Mouse (Mus musculus) midbrain, embryonic 15.5 days (tissue): ENCODE measurements around the gene Hoxc13. TPM values are rescaled to one million over a fixed set of nuclear protein-coding genes. Genes with fewer than 3 reads are reported as not detected.

ENCODE experiments used
- ATAC-seq: fragments of 200-750 bp; cut with Nextera tagmentation; replicated peaks from 2 replicates; pipeline ENCODE4 v1.8.0; 2017; ENCODE audit warnings: moderate TSS enrichment
- H3K27ac ChIP-seq: fragments of 300-500 bp; sonication (generic); 2 replicates; pipeline ENCODE4 v1.5.1; 2015; ENCODE audit warnings: mild to moderate bottlenecking, inconsistent platforms
- H3K27me3 ChIP-seq: fragments of 300-500 bp; sonication (generic); replicated peaks from 2 replicates; pipeline ENCODE4 v1.6.1; 2015; ENCODE audit warnings: inconsistent platforms
- H3K36me3 ChIP-seq: fragments of 300-500 bp; sonication (generic); replicated peaks from 2 replicates; pipeline ENCODE4 v1.6.1; 2015; ENCODE audit warnings: inconsistent platforms
- H3K4me1 ChIP-seq: fragments of 300-500 bp; sonication (generic); 2 replicates; pipeline ENCODE4 v1.6.1; 2015; ENCODE audit warnings: inconsistent platforms
- H3K4me2 ChIP-seq: fragments of 300-500 bp; sonication (generic); 2 replicates; pipeline ENCODE4 v1.6.1; 2015; ENCODE audit warnings: inconsistent platforms, mild to moderate bottlenecking, moderate library complexity
- H3K4me3 ChIP-seq: fragments of 300-500 bp; sonication (generic); 2 replicates; pipeline ENCODE4 v1.5.1; 2015; ENCODE audit warnings: mild to moderate bottlenecking, inconsistent platforms
- H3K9ac ChIP-seq: fragments of 300-500 bp; sonication (generic); 2 replicates; pipeline ENCODE4 v1.6.1; 2015; ENCODE audit warnings: mild to moderate bottlenecking, inconsistent platforms
- H3K9me3 ChIP-seq: fragments of 300-500 bp; sonication (generic); 2 replicates; pipeline ENCODE4 v1.6.1; 2016; ENCODE audit warnings: inconsistent platforms
- WGBS: fragments of 180-500 bp; shearing (Covaris S2); methylation state at CpG from one replicate; pipeline ENCODE4 v1.1.7; 2015; ENCODE audit warnings: mixed read lengths; 5-methylcytosine and 5-hydroxymethylcytosine counted together
- polyA plus RNA-seq: library from polyadenylated mRNA; unstranded; fragments of >200 nt; fragmentation: Nextera tagmentation; extraction: Ambion mirVana; gene quantifications from 2 replicates; pipeline ENCODE4 v1.2.1, GENCODE M21; 2015

Hoxc13 gene
- polyA plus RNA-seq, 1 experiment from 2014 or later: not detected

DNA sequence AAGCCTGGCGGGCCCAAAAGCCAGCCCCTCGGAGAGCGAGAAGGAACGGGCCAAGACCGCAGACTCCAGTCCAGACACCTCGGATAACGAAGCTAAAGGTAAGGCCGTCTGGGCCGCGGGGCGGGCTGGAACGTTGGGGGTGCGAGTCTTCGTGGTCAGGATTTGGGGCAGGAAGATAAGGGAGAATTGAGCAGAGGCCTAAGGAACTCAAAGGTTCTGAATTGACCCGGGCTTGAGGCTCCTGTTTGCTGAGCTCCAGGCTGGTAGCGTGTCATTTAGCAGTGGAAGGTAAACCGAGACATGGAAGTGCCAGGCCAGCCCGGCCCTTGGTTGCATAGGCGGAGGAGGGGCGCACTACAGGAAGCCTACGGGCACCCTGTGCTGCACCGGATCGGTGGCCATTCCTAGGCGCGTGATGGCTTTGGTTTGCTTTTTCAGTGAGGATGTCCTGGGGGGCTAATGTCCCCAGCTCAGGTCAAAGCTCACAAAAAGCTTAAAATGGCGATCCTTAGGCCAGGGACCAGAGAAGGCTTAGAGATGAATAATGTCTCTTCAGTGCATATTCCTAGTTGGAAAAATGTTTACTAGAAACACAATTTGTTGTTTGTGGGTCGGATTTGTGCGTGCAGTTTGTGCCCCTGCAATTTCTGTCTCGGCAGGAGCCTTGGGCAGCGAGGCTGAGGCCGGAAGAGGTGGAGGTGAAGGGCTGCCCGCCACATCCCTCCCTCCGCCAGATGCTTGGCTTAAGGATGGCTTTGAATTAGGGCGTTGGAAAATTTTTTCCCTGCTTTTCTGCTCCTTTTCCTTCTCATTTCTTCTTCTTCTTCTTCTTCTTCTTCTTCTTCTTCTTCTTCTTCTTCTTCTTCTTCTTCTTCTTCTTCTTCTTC lies 46.9 kb downstream of the Hoxc13 start:
- no peak overlapping the region for H3K4me2 ChIP-seq
- ATAC-seq: no peak
- peaks cover 5% of the 10 kb centered on the region; the same call in 1 of the 2 replicates for H3K4me1 ChIP-seq
- 2% methylated on average over 34 of the region's 34 CpGs for WGBS
- peaks cover 97% of the 10 kb centered on the region for H3K27me3 ChIP-seq
- no peaks in the 10 kb centered on the region for H3K36me3 ChIP-seq
- no peak overlapping the region for H3K4me3 ChIP-seq
- H3K9ac ChIP-seq: no peak overlapping the region
- H3K27ac ChIP-seq: no peak overlapping the region
- H3K9me3 ChIP-seq: no peaks in the 10 kb centered on the region

DNA sequence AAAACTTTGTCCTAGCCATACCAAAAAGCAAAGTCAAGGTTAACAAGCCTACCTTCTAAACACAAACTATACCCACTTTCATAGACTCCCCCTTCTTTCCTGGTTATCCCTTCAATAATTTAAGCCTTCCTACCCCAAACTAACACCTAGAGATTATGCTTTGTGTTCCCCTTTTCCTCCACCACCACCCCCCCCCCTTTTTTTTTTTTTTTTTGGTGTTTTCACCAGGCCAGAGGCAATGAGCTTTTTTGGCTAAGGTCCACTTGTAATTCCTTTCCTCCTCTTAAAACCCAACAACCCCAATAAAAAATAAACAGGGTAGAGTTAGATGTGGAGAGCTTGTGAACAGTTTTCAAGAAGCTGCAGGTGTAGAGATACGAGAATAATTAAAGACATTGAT lies 48.4 kb downstream of the Hoxc13 start:
- no peak overlapping the region for H3K4me3 ChIP-seq
- no peak for ATAC-seq
- H3K9ac ChIP-seq: no peak overlapping the region
- peaks cover 5% of the 10 kb centered on the region; the same call in 1 of the 2 replicates for H3K4me1 ChIP-seq
- no peak overlapping the region for H3K4me2 ChIP-seq
- no peaks in the 10 kb centered on the region for H3K36me3 ChIP-seq
- no peak overlapping the region for H3K27ac ChIP-seq
- whole genome bisulfite sequencing: 37% methylated on average over 1 of the region's 1 CpGs
- H3K27me3 ChIP-seq: peaks cover 97% of the 10 kb centered on the region
- H3K9me3 ChIP-seq: no peaks in the 10 kb centered on the region

DNA sequence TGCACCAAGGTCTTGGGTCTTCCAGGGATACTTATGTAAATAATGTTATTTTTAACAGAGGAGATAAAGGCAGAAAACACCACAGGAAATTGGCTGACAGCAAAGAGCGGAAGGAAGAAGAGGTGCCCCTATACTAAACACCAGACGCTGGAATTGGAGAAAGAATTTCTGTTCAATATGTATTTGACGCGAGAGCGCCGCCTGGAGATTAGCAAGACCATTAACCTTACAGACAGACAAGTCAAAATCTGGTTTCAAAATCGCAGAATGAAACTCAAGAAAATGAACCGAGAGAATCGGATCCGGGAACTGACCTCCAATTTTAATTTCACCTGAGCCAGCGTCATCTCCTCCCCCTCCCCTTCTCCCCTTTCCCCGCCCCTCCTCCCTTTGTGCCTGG lies 49.8 kb downstream of the Hoxc13 start:
- Histone ChIP-seq H3K4me3 (no peak overlapping the region), H3K27me3 (peaks cover 95% of the 10 kb centered on the region), H3K36me3 (no peaks in the 10 kb centered on the region), H3K4me1 (peaks cover 5% of the 10 kb centered on the region; the same call in 1 of the 2 replicates), H3K9ac (no peak overlapping the region), H3K9me3 (no peaks in the 10 kb centered on the region), H3K4me2 (no peak overlapping the region), H3K27ac (no peak overlapping the region)
- no peak for ATAC-seq
- under 1% methylated on average over 12 of the region's 12 CpGs for WGBS

DNA sequence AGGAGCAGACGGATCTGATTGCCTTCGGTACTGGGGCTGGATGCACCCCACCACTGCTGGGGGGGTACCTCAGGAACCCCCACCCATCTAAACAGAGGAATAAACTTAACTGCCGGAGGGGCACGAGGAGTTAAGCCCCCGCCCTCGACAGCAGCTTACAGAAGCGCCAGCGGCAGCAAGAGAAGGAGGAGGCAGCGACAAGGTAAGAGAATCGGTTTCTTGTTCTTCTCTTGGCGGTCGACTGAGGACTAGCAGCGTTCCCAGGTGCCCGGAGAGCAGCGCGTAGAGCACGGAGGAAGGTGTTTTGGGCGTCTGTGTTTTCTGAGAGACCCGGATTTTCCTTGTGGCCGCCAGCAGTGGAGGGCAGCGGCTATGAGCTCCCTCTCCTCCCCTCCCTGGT lies 51.4 kb downstream of the Hoxc13 start:
- Histone ChIP-seq H3K27me3 (peaks cover 92% of the 10 kb centered on the region), H3K4me1 (no peaks in the 10 kb centered on the region), H3K4me2 (no peak overlapping the region), H3K27ac (no peak overlapping the region), H3K9me3 (no peaks in the 10 kb centered on the region), H3K4me3 (no peak overlapping the region), H3K9ac (no peak overlapping the region), H3K36me3 (no peaks in the 10 kb centered on the region)
- WGBS: 3% methylated on average over 21 of the region's 21 CpGs
- ATAC-seq: no peak

DNA sequence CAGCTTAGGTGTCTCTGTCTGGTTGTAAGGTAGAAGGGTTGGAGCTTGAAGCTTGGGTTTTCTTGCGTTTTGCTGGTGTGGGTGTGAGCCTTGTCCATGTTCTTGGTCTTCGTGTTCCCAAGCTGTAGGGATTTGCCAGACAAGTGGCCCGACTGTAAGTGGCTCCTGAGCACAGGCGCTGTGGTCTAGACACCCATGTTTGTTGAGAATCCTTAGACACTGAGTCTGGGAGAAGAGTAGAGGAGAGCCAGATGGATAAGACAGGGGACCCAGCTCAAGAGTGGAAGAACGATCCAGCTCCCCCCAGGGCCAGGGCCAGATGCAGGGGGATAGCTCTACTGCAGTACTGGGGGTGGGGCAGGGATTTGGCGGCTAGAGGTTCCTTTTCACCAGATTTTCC lies 51.9 kb downstream of the Hoxc13 start:
- no peaks in the 10 kb centered on the region for H3K9me3 ChIP-seq
- ATAC-seq: no peak
- no peak overlapping the region for H3K4me2 ChIP-seq
- 3% methylated on average over 6 of the region's 6 CpGs for WGBS
- no peaks in the 10 kb centered on the region for H3K4me1 ChIP-seq
- no peak overlapping the region for H3K27ac ChIP-seq
- H3K27me3 ChIP-seq: peaks cover 92% of the 10 kb centered on the region
- no peak overlapping the region for H3K9ac ChIP-seq
- H3K36me3 ChIP-seq: no peaks in the 10 kb centered on the region
- no peak overlapping the region for H3K4me3 ChIP-seq

DNA sequence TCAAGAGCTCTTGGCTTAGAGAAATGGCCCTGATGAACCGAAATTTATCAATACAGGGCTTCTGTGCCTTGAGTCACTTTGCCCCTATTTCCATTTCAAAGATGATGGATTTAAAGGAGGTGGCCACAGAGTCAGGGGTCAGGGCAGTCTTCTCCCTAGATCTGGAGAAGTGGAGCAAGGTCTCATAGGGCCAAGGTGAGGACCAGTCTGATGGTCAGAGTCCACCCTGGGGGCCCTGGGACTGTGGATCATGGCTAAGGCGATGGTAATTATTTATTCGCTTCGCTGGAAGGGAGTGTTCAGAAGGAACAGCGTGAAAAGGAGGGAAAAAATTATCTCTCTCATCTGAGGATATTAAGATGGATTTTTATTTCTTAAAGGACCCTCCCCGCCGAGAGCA lies 54.1 kb downstream of the Hoxc13 start:
- H3K9ac ChIP-seq: no peak overlapping the region
- H3K36me3 ChIP-seq: no peaks in the 10 kb centered on the region
- no peaks in the 10 kb centered on the region for H3K4me1 ChIP-seq
- no peaks in the 10 kb centered on the region for H3K9me3 ChIP-seq
- H3K27ac ChIP-seq: no peak overlapping the region
- H3K27me3 ChIP-seq: peaks cover 94% of the 10 kb centered on the region
- WGBS: 3% methylated on average over 7 of the region's 7 CpGs
- H3K4me3 ChIP-seq: no peak overlapping the region
- ATAC-seq: no peak
- no peak overlapping the region for H3K4me2 ChIP-seq

DNA sequence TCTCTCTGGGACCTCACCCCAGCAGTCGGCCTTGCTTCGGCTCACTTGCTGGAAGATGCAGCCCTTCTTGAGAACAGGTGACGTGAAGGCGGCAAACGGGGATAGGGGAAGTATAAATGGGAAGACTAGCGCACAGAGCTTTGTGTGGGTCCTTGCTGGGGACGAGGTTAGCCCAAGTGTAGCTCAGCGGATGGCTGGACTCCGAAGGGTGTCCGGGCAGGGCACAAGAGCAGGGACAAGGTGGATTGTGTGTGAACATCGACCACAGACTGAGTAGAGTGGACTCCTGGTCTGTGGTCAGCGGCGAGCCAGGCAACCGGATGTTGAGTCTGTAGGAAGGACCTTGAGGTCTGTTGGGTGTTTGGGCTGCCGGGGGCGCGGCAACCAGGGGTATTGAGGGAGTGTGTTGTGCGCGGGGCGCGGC lies 54.8 kb downstream of the Hoxc13 start:
- H3K9me3 ChIP-seq: no peaks in the 10 kb centered on the region
- no peak overlapping the region for H3K27ac ChIP-seq
- H3K4me2 ChIP-seq: no peak overlapping the region
- H3K9ac ChIP-seq: no peak overlapping the region
- no peak overlapping the region for H3K4me3 ChIP-seq
- no peaks in the 10 kb centered on the region for H3K4me1 ChIP-seq
- no peak for ATAC-seq
- WGBS: under 1% methylated on average over 21 of the region's 21 CpGs
- peaks cover 93% of the 10 kb centered on the region for H3K27me3 ChIP-seq
- no peaks in the 10 kb centered on the region for H3K36me3 ChIP-seq

DNA sequence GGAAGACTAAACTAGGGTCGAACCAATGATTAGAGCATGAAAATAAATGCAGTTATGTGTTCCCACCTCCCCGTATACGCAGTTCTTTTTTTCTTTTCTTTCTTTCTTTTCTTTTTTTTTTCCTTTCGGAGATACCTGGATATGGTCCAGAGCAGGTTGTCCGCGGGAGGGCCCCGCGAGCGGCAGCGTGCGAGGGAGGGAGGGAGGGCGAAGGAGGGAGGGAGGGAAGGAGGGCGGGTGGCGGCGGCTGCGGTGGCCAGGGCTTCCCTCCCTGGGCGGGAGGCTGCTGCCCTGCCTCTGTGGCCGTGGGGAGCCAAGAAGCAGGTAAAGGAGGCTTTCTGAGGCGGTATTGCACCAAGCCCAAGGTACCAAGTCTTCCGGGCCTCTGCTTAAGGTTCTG lies 55.3 kb downstream of the Hoxc13 start, which contains the start of gene Hoxc9:
Hoxc9 (plus strand) TSS at position 269 of the 400 bp plus-strand sequence.
- H3K4me2 ChIP-seq: no peak within 1 kb of the TSS
- H3K27me3 ChIP-seq: peaks cover 93% of the 10 kb centered on the region
- H3K4me3 ChIP-seq: no peak within 1 kb of the TSS
- H3K36me3 ChIP-seq: no peaks in the 10 kb centered on the region
- no peak within 1 kb of the TSS for H3K27ac ChIP-seq
- WGBS: under 1% methylated on average over 20 of the region's 20 CpGs
- H3K4me1 ChIP-seq: 0 out of 2 replicates have a peak, but pooled peaks cover under 1% of the 10 kb centered on the region
- H3K9me3 ChIP-seq: no peaks in the 10 kb centered on the region
- H3K9ac ChIP-seq: no peak within 1 kb of the TSS
- no peak for ATAC-seq

DNA sequence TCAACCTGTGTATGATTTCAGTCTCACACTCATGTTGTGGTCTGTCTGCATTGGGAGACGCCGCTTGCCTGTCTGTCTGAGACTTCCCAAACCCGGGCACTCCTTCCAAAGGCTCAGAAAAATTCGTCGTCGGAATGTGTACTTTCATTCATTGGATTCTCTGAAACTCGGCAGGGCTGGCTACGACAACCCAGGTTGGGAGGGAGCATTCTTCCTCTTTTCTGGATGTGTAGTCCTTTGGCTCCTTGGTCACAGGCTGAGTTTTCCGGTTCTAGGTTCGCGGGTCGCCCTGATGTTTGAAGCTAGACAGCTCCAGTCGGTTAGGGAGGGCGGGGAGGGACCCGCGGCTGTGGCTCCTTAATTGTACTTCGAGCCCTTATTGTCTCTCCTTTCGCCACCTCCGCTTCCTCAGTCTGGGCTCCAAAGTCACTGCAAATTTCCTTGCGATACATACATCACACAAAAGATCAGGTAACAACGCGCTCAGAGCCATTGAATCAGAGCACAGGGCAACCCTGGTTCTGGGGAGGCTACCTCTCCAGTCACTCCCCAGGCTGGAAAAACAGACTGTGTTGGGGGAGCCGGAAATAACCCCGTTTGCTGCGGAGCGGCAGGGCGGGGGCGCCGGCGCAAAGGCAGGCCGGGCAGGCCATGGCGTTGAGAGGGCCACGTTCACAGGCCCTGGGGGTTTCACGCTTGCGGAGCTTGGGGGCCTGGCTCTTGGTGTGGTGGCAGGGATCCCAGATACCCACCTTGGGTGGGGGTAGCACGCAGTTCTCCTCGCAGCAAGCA lies 55.9 kb downstream of the Hoxc13 start:
- no peak overlapping the region for H3K27ac ChIP-seq
- no peaks in the 10 kb centered on the region for H3K9me3 ChIP-seq
- H3K9ac ChIP-seq: no peak overlapping the region
- under 1% methylated on average over 37 of the region's 37 CpGs for WGBS
- H3K4me2 ChIP-seq: no peak overlapping the region
- H3K4me1 ChIP-seq: peaks cover 7% of the 10 kb centered on the region
- H3K4me3 ChIP-seq: no peak overlapping the region
- no peak for ATAC-seq
- H3K27me3 ChIP-seq: peaks cover 94% of the 10 kb centered on the region
- H3K36me3 ChIP-seq: no peaks in the 10 kb centered on the region

DNA sequence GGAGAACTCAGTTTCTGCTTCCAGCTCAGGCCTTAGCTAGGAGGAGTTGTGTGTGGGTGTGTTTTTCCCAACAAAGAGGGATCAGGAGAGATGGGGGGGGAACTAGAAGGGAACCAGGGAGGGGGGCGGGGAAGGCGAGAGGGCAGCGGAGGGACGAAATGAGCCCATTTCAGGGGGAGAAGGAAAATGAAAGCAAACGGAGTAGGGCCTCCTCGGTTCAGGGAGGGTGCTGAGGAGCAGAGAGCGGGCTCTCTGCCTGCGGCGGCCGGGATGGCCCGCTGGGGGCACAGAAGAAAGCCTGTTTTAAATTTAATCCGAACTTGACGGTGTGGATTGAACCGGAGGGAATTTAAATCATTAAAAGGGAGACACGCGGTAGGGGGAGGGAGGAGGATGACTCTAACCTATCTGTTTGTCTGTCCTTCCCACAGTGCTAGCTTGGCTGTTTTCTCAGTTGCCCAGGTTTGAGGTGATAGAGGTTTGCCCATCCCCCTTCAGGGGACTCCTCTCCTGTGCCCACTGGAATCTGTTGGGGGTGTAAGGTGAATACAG lies 56.6 kb downstream of the Hoxc13 start:
- Histone ChIP-seq H3K4me1 (peaks cover 10% of the 10 kb centered on the region), H3K27me3 (peaks cover 94% of the 10 kb centered on the region), H3K9ac (no peak overlapping the region), H3K4me3 (no peak overlapping the region), H3K9me3 (no peaks in the 10 kb centered on the region), H3K4me2 (no peak overlapping the region), H3K36me3 (no peaks in the 10 kb centered on the region), H3K27ac (no peak overlapping the region)
- no peak for ATAC-seq
- WGBS: 2% methylated on average over 16 of the region's 16 CpGs
